Mouse (Mus musculus): Measurements from ENCODE around the gene Sorcs3. TPM values are rescaled to one million over a fixed set of nuclear protein-coding genes. Genes with fewer than 3 reads are reported as not detected.

Gene Sorcs3
- polyA plus RNA-seq, 1 experiment from 2014 or later: 0.94 TPM

GRCm38 (mm10) chr19:48787269-48787668 is 581.4 kb downstream of the Sorcs3 start:
- DNase-seq (ENCODE audit: low spot score): no peak
- Histone ChIP-seq H3K9ac (replicated peaks; ENCODE audit: low read length) (no peak overlapping the region), H3K4me2 (ENCODE audit: low read depth, low read length) (no peak overlapping the region), H3K9me3 (replicated peaks; ENCODE audit: control insufficient read depth, low read length) (no peaks in the 10 kb centered on the region), H3K36me3 (replicated peaks; ENCODE audit: control insufficient read depth, insufficient read depth, low read depth, low read length) (no peaks in the 10 kb centered on the region), H3K27ac (replicated peaks; ENCODE audit: low read depth, low read length) (no peak overlapping the region), H3K4me1 (ENCODE audit: control insufficient read depth, insufficient read depth, low read length) (no peaks in the 10 kb centered on the region), H3K27me3 (ENCODE audit: control insufficient read depth, insufficient read depth, low read length) (no peaks in the 10 kb centered on the region), H3K4me3 (ENCODE audit: low read depth, low read length) (no peak overlapping the region)
- no peak for ATAC-seq (replicated peaks; ENCODE audit: insufficient number of reproducible peaks, low FRiP score, low TSS enrichment, low read depth)
- 92% methylated on average over 4 of the region's 4 CpGs for WGBS

GRCm38 (mm10) chr19:48804546-48804945 is 598.7 kb downstream of the Sorcs3 start:
- ATAC-seq (replicated peaks; ENCODE audit: insufficient number of reproducible peaks, low FRiP score, low TSS enrichment, low read depth): no peak
- WGBS: 42% methylated on average over 6 of the region's 6 CpGs

GRCm38 (mm10) chr19:48811541-48811940 is 605.7 kb downstream of the Sorcs3 start:
- no peaks in the 10 kb centered on the region for H3K36me3 ChIP-seq (replicated peaks; ENCODE audit: control insufficient read depth, insufficient read depth, low read depth, low read length)
- no peak for DNase-seq (ENCODE audit: low spot score)
- H3K4me3 ChIP-seq (ENCODE audit: low read depth, low read length): no peak overlapping the region
- H3K4me2 ChIP-seq (ENCODE audit: low read depth, low read length): no peak overlapping the region
- H3K27me3 ChIP-seq (ENCODE audit: control insufficient read depth, insufficient read depth, low read length): no peaks in the 10 kb centered on the region
- no peaks in the 10 kb centered on the region for H3K4me1 ChIP-seq (ENCODE audit: control insufficient read depth, insufficient read depth, low read length)
- no peak for ATAC-seq (replicated peaks; ENCODE audit: insufficient number of reproducible peaks, low FRiP score, low TSS enrichment, low read depth)
- no peak overlapping the region for H3K27ac ChIP-seq (replicated peaks; ENCODE audit: low read depth, low read length)
- 71% methylated on average over 3 of the region's 3 CpGs for WGBS
- no peaks in the 10 kb centered on the region for H3K9me3 ChIP-seq (replicated peaks; ENCODE audit: control insufficient read depth, low read length)
- H3K9ac ChIP-seq (replicated peaks; ENCODE audit: low read length): no peak overlapping the region

More at GRCm38 (mm10) chr19:48804546-48804945, 598.7 kb downstream of the Sorcs3 start:
- H3K4me1 ChIP-seq (ENCODE audit: control insufficient read depth, insufficient read depth, low read length): no peaks in the 10 kb centered on the region
- no peak overlapping the region for H3K4me3 ChIP-seq (ENCODE audit: low read depth, low read length)
- H3K9ac ChIP-seq (replicated peaks; ENCODE audit: low read length): no peak overlapping the region
- no peaks in the 10 kb centered on the region for H3K9me3 ChIP-seq (replicated peaks; ENCODE audit: control insufficient read depth, low read length)
- H3K27me3 ChIP-seq (ENCODE audit: control insufficient read depth, insufficient read depth, low read length): no peaks in the 10 kb centered on the region
- no peaks in the 10 kb centered on the region for H3K36me3 ChIP-seq (replicated peaks; ENCODE audit: control insufficient read depth, insufficient read depth, low read depth, low read length)
- DNase-seq (ENCODE audit: low spot score): peak; percentile 9
- H3K4me2 ChIP-seq (ENCODE audit: low read depth, low read length): no peak overlapping the region
- no peak overlapping the region for H3K27ac ChIP-seq (replicated peaks; ENCODE audit: low read depth, low read length)

GRCm38 (mm10) chr19:48813823-48814222 is 608.0 kb downstream of the Sorcs3 start:
- DNase-seq (ENCODE audit: low spot score) (no peak), ATAC-seq (replicated peaks; ENCODE audit: insufficient number of reproducible peaks, low FRiP score, low TSS enrichment, low read depth) (no peak)
- Histone ChIP-seq H3K9me3 (replicated peaks; ENCODE audit: control insufficient read depth, low read length) (no peaks in the 10 kb centered on the region), H3K9ac (replicated peaks; ENCODE audit: low read length) (no peak overlapping the region), H3K4me1 (ENCODE audit: control insufficient read depth, insufficient read depth, low read length) (no peaks in the 10 kb centered on the region), H3K4me2 (ENCODE audit: low read depth, low read length) (no peak overlapping the region), H3K27me3 (ENCODE audit: control insufficient read depth, insufficient read depth, low read length) (no peaks in the 10 kb centered on the region), H3K27ac (replicated peaks; ENCODE audit: low read depth, low read length) (no peak overlapping the region), H3K4me3 (ENCODE audit: low read depth, low read length) (no peak overlapping the region), H3K36me3 (replicated peaks; ENCODE audit: control insufficient read depth, insufficient read depth, low read depth, low read length) (no peaks in the 10 kb centered on the region)
- WGBS: 95% methylated on average over 4 of the region's 4 CpGs

DNA sequence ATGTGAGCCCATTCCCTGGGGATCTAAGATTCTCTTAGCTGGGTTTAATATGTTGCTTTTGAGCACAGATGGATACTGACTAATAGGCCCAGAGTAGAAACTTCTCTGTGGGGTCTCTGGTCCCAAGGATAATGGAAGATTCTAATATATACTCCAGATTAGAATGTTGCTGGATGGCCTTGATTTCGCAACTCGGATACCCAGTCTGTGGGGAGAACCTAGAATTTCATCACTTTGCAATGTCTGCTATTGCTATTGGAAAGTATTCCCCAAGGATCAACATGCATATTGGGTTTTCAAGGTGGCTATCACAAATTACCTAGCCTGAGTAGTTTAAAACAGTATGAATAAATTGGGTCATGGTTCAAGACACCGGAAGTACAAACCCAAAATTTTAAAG is 609.2 kb downstream of the Sorcs3 start:
- H3K4me1 ChIP-seq (ENCODE audit: control insufficient read depth, insufficient read depth, low read length): no peaks in the 10 kb centered on the region
- no peak overlapping the region for H3K4me2 ChIP-seq (ENCODE audit: low read depth, low read length)
- no peaks in the 10 kb centered on the region for H3K9me3 ChIP-seq (replicated peaks; ENCODE audit: control insufficient read depth, low read length)
- no peak overlapping the region for H3K4me3 ChIP-seq (ENCODE audit: low read depth, low read length)
- no peak overlapping the region for H3K27ac ChIP-seq (replicated peaks; ENCODE audit: low read depth, low read length)
- H3K9ac ChIP-seq (replicated peaks; ENCODE audit: low read length): no peak overlapping the region
- 96% methylated on average over 3 of the region's 3 CpGs for WGBS
- DNase-seq (ENCODE audit: low spot score) (no peak), ATAC-seq (replicated peaks; ENCODE audit: insufficient number of reproducible peaks, low FRiP score, low TSS enrichment, low read depth) (no peak)
- no peaks in the 10 kb centered on the region for H3K27me3 ChIP-seq (ENCODE audit: control insufficient read depth, insufficient read depth, low read length)
- H3K36me3 ChIP-seq (replicated peaks; ENCODE audit: control insufficient read depth, insufficient read depth, low read depth, low read length): no peaks in the 10 kb centered on the region

- Histone ChIP-seq H3K36me3 (replicated peaks; ENCODE audit: control insufficient read depth, insufficient read depth, low read depth, low read length) (no peaks in the 10 kb centered on the region), H3K4me3 (ENCODE audit: low read depth, low read length) (no peak overlapping the region), H3K27ac (replicated peaks; ENCODE audit: low read depth, low read length) (no peak overlapping the region), H3K9me3 (replicated peaks; ENCODE audit: control insufficient read depth, low read length) (no peaks in the 10 kb centered on the region), H3K4me2 (ENCODE audit: low read depth, low read length) (no peak overlapping the region), H3K27me3 (ENCODE audit: control insufficient read depth, insufficient read depth, low read length) (no peaks in the 10 kb centered on the region), H3K9ac (replicated peaks; ENCODE audit: low read length) (no peak overlapping the region), H3K4me1 (ENCODE audit: control insufficient read depth, insufficient read depth, low read length) (no peaks in the 10 kb centered on the region)
- DNase-seq (ENCODE audit: low spot score) (no peak), ATAC-seq (replicated peaks; ENCODE audit: insufficient number of reproducible peaks, low FRiP score, low TSS enrichment, low read depth) (no peak)
- WGBS: 76% methylated on average over 5 of the region's 5 CpGs
Measured at GRCm38 (mm10) chr19:48820493-48821282, 614.9 kb downstream of the Sorcs3 start.

DNA sequence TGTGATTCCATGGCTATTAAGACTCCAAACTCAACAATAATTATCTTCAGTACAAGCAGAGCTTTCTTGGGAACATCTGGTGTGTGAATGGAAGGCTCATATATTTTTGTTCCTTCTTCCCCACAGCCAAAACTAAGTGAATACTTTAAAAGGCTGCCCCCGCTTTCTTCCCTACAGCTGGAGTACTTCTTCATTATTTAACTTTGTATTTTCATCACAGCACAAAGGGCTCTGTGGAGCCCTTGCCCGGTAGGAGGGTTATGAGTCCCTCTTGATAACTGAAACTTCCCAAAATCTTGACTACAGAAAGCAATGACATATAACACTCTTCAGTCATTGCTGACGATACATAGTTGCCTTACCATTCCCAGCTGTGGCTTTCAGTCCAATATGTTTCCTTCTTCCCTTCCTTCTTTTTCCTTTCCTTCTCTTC is 615.5 kb downstream of the Sorcs3 start:
- 61% methylated on average over 3 of the region's 3 CpGs for WGBS
- Histone ChIP-seq H3K9me3 (replicated peaks; ENCODE audit: control insufficient read depth, low read length) (no peaks in the 10 kb centered on the region), H3K4me3 (ENCODE audit: low read depth, low read length) (no peak overlapping the region), H3K27ac (replicated peaks; ENCODE audit: low read depth, low read length) (no peak overlapping the region), H3K4me2 (ENCODE audit: low read depth, low read length) (no peak overlapping the region), H3K4me1 (ENCODE audit: control insufficient read depth, insufficient read depth, low read length) (no peaks in the 10 kb centered on the region), H3K9ac (replicated peaks; ENCODE audit: low read length) (no peak overlapping the region), H3K27me3 (ENCODE audit: control insufficient read depth, insufficient read depth, low read length) (no peaks in the 10 kb centered on the region), H3K36me3 (replicated peaks; ENCODE audit: control insufficient read depth, insufficient read depth, low read depth, low read length) (no peaks in the 10 kb centered on the region)
- DNase-seq (ENCODE audit: low spot score): no peak
- no peak for ATAC-seq (replicated peaks; ENCODE audit: insufficient number of reproducible peaks, low FRiP score, low TSS enrichment, low read depth)

DNA sequence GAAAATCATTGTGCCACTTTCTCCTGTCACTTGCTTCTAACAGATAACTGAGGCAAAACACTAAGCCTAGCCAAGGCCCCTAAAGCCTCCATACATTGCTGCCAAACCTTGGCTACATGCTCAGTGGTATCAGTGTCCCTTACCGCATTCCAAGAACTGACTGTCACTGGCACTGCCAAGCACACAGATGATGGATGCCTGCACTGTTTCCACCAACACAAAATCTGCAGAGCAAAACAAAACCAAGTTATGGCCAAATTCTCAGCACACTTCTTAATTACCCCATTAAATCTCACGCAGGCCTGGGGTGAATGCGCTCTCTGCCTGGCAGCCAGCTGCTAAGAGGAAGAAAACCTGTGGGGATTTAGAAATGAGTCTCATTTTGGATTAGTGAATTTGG is 628.5 kb downstream of the Sorcs3 start:
- Histone ChIP-seq H3K4me1 (ENCODE audit: control insufficient read depth, insufficient read depth, low read length) (no peaks in the 10 kb centered on the region), H3K27ac (replicated peaks; ENCODE audit: low read depth, low read length) (no peak overlapping the region), H3K9ac (replicated peaks; ENCODE audit: low read length) (no peak overlapping the region), H3K9me3 (replicated peaks; ENCODE audit: control insufficient read depth, low read length) (no peaks in the 10 kb centered on the region), H3K27me3 (ENCODE audit: control insufficient read depth, insufficient read depth, low read length) (no peaks in the 10 kb centered on the region), H3K4me2 (ENCODE audit: low read depth, low read length) (no peak overlapping the region), H3K36me3 (replicated peaks; ENCODE audit: control insufficient read depth, insufficient read depth, low read depth, low read length) (no peaks in the 10 kb centered on the region), H3K4me3 (ENCODE audit: low read depth, low read length) (no peak overlapping the region)
- 70% methylated on average over 3 of the region's 3 CpGs for WGBS
- DNase-seq (ENCODE audit: low spot score): no peak
- ATAC-seq (replicated peaks; ENCODE audit: insufficient number of reproducible peaks, low FRiP score, low TSS enrichment, low read depth): no peak

All from embryonic facial prominence, embryonic 11.5 days (tissue).